Mouse (Mus musculus): ENCODE measurements at regions not wholly inside any gene's neighbourhood (a gene's known extent, or its start where the extent isn't known, plus 50 kb on each side); places are given as distances from the start of the nearest gene placed in this dataset.
A peak's percentile ranks its signal among the peaks of the same experiment; 100 is the strongest.

- no peak for DNase-seq
Observed at GRCm38 (mm10) chr8:34368556-34368955, 257.0 kb upstream of the Gm10131 start.

- DNase-seq = no peak
Observed at GRCm38 (mm10) chr8:34364446-34365035, 253.0 kb upstream of the Gm10131 start.

DNA sequence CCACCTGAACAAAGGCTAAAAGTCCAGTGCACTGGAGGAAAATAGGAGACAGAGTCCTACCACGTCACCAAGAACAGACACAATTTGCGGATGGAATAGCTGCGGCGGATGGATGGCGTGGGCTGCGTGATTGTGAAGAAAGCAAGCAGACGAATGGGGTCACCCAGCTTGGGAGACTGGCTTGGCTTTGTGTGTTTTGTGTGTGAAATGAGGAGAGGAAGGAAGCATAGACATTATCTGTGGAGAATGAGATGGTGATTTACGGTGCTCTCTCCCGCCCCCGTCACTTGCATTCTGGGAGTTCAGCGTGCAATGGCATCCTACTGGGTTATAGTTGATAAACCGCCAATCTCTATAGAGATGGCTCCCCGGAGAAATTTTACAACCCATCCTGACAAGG lies 252.1 kb upstream of the Gm10131 start:
- DNase-seq = peak; percentile 18

- DNase-seq = no peak
Observed at GRCm38 (mm10) chr8:34363131-34363530, 251.6 kb upstream of the Gm10131 start.

- DNase-seq = no peak
Observed at GRCm38 (mm10) chr8:34361377-34361776, 249.8 kb upstream of the Gm10131 start.

DNA sequence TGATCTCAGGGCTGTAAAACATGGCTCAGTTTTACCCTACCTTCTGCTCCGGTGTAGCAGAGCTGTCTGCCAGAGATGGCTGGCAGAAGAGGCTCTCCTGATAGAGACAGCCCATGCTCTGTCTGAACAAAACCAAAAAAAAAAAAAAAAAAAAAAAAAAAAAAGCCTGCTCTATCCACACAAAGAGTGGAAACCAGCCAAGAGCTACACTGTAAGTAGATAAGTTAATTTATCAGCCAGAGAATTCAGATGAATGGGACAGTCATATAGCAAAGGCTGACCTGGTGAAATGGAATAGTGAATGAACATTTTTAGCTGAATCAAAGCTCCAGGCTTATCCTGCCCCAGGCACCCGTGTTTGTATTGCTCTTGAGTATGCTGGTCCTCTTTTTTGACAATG lies 248.2 kb upstream of the Gm10131 start:
- no peak for DNase-seq

DNA sequence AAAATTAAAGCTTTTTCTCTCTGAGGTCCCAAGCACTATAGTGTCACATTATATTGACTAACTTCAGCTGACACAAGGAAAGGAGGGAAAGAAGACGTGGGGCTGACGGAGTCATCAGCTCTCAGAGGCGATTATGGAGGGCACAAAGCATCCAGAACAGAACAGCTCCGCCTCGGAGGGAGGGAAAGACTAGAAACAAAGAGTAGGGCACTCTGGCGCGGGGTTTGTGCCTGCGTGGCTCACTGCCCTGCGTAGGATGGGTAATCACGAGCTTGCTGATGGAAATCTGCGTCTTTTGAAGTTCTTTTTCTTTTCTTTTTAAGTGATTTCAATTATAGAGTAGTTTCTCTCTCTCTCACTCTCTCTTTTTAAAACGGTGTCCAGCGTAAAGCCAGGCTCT lies 243.5 kb upstream of the Gm10131 start:
- DNase-seq = no peak

DNA sequence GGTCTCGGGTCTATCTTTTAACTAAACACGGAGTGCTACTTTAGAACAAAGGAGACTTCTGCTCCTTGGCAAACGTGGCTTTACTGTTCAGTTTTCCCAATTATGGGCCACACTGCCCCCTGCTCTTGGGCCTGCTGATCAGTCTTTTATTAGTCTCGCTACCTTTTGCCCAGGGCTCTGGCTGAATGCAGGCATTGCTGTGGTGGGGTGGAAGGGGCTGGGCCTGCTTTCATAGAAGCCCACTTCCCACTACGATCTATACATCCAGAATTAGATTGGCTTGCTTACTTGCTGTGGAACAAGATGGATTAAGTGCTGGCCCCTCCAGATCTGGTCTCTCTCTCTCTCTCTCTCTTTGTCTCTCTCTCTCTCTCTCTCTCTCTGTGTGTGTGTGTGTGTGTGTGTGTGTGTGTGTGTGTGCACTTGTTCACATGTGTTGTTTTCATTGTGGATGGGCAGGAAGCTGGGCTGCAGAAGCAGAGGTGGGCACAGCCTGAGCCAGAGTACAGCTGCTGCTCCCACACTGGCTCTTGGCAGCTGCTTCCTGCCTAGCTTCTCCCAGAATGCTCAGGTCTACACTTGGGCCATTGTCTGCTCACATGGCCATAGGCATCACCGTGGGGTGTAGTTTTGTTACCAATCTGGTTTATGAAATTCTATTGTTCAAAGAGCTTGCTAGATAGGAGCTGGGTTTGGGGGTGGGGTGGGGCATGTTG lies 241.8 kb upstream of the Gm10131 start:
- DNase-seq = no peak

DNA sequence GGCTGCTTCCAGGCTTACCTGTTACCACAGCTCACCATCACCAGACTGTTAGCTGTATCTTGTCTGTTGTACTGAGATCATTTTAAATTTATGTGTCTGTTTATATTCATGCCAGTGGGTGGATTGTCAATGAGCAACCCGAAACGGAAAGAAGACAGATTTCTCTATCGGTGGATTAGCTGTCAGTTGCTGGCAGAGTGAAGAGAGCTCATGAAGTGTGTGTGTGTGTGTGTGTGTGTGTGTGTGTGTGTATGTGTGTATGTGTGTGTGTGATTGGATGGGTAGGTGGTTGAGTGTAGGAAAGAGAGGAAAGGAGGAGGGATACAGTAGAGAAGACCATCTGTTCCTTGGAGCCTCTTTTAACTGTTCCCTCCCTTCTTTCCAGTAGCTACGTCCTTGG lies 223.3 kb upstream of the Gm10131 start:
- DNase-seq = no peak

DNA sequence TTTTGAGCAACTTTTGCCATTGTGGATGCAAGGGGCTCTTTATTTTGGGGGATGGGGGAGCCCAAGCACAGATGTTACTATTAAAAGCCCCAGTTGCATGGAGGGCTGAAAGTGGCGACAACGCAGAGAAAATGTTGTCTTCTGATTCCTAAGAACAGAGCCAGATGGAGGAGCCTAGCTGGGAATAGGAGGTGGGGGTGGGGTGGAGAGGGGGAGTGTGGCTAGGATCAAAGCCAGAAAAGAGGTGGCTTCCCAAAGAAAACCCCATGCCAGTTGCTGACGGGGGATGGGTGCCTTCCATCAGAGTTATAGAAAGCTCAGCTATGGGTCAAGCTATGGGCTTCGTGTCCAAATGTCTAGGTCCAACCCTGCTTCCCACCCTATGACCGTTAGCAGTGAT lies 220.1 kb upstream of the Gm10131 start:
- DNase-seq = no peak

DNA sequence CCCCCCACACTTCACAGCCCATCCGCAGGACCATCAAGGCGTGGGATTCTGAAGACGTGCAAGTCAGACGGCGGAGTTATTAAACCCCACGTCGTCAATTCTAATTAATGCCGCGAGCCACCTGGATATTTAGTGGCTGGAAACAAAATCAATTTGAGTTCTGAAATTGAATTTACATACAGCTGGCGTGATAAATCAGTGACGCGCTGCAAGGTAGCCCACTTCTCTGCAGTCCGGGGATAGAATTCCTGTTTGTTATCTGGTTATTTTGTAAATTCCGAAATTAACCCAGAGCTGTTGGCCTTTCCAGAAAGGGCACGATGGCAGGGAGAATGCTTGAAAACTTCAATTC lies 215.1 kb upstream of the Gm10131 start:
- no peak for DNase-seq

- peak; percentile 8 for DNase-seq
Observed at GRCm38 (mm10) chr8:34325841-34326613, 214.5 kb upstream of the Gm10131 start.

DNA sequence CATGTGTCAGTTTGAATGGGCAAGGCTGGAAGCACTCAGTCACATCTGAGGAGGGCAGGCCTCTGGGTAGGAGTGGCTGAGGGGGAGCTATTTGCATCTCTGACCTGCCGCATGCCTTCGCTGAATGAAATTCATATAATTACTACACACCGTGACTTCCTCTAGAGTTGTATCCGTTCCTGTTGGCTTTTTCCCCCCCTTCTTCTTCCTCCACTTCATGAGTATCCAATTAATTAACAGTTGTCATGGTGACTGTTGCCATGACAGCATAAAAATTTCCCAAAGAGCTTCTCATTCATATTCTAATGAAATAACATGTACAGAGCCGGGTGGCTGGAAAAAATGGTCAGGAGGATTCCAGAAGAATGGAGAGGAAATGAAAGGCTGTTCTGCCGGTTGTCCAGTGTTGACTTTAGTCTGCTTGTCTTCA lies 208.6 kb upstream of the Gm10131 start:
- DNase-seq = peak; percentile 40

- DNase-seq = no peak
Observed at GRCm38 (mm10) chr8:34319719-34320118, 208.2 kb upstream of the Gm10131 start.

DNA sequence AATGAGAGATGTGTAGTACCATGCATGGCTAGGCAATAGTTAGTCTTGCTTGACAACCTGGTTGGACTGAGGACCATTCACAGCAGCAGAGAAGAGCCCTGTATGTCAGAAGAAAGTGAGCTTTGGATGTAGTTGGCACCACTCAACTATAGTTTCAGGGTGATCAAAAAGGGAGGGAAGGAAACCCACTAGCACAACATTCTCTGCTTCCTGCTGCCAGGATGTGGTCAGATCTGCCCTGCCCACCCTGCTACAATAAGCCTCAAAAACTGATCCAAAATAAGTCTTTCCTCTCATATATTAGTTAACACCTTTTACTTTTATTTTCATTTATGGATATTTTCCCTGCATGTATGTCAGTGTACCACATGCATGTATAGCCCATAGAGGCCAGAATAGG lies 203.7 kb upstream of the Gm10131 start:
- no peak for DNase-seq

GRCm38 (mm10) chr8:34305542-34306485 lies 194.3 kb upstream of the Gm10131 start:
- no peak for DNase-seq

DNA sequence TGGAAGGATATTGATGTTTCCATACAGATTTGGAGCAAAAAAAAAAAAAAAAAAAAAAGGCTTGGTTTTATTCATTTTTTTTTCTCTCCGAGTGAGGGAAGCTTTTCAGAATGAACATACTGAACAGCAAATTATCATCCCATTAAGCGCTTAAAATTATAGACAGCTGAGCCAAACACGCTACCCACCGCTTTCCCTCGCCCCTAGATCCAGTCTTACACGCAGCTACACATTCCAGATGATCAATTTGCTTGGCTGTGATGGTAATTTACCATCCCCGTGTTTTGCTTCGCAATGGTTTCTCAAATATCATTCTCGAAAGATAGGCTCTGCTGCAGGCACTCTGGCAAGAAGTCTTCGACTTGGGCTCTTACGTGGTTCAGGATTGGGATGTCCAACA lies 192.3 kb upstream of the Gm10131 start:
- no peak for DNase-seq

DNA sequence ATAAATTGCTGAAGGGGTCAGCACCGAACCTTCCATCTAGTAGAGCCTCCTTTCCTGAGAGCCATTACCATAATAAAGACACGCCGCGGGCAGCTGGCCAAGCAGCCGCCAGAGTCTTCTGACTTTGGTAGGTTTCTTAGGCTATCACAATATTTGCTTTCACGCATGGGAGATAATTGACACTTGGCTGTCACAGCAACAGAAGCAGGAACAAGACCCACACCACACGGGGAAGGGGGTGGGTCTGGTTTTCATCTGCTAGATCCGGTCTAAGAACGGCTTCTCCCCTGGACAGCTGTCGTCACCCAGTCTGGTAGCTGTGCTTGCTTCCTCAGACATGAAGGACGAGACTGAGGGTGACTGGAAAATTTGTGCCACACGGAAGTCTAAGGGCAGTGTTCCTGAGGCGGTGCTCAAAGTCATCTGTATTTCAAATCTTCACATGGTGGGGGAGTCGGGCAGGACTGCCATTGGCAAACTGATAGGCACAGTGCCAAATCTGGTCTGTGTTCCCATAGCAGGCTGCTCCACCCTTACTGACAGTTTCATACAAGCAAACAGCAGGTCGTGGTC lies 188.9 kb upstream of the Gm10131 start:
- peak; percentile 37 for DNase-seq

DNA sequence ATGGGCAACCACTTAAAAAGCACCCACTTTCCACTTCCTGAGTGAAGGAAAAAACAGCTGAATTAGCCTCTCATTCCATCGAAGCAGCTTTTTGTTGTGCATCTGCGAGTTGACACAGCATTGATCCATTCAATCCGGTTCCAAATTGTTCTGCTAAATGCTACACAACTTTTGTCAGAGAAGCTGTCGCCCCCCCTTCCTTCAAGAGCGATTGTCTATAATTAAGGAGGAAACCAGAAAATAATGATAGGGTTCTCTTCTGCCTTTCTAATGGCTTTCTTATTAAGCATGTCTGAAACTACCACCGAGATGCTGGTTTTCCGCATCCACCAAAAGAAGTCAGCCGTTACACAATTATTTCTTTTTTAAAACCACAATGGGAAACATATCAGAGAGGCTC lies 183.2 kb upstream of the Gm10131 start:
- no peak for DNase-seq

DNA sequence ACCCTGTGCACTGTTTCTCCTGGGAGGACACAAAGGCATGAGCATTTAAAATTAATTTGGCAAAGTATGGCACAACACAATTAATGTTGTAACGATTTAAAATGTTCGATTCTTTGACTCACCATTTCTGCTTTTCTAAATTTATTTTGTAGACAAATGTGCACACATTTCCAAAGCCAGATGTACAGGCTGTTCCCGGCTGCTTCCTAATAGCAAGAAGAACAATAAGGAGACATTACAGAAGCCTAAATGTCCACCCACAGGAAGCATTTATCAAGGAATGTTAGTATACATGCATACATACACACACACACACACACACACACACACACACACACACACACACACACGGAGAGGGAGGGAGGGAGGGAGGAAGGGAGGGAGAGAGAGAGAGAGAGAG lies 179.1 kb upstream of the Gm10131 start:
- no peak for DNase-seq

DNA sequence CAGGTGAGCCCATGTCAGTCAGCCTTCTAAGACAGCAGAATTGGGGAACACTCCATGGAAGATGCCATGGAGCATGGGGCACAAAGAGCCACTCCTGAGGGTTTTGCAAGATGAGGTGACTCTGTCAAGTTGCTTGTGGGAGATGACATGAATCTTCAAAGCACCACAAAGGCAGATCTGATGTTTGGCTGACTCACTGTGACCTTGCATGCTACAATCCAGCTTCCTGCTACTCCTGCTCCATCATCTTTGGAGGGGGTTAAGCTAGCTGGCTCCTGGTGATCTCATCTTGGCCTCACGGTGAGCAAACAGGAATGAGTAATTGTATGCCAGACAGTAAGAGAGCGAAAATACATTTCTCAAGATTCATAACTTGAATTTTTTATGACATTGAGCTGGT lies 176.3 kb upstream of the Gm10131 start:
- DNase-seq = no peak

GRCm38 (mm10) chr8:34284576-34284975 lies 173.0 kb upstream of the Gm10131 start:
- no peak for DNase-seq

GRCm38 (mm10) chr8:34280433-34280832 lies 168.9 kb upstream of the Gm10131 start:
- no peak for DNase-seq

Data from kidney, postnatal 10 days (tissue).